Comparison of ENCODE assay signal across 9 mouse cellular contexts in the genomic region with DNA sequence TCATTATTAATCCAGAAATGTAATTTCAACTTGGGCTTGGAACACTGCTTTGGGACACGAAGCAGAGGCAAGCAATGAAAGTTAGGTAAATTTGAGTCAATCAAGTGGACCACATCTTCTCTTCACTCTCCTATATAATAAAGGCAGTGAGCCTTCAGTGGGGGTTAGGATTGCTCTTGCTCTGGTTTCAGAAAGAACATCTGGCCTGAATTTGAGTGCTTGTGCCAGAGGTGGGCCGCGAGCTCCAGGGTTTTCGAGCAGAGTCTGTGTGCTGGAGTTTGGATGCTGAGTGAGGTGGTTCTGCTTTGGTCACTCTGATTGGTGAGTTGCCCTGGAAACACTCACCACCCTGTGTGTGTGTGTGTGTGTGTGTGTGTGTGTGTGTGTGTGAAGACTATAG.
DNase-seq lines count a peak whose midpoint lies in the region; ATAC-seq and TF ChIP-seq lines count a peak whose summit lies in the region.
"Had no signal": no experiment of that assay in that cellular context is flagged by ENCODE, and none has a peak within 500 bp of the region (broad histone marks: within the 10 kb centered on the region; RNA-seq: fewer than 3 reads in every experiment).

No protein-coding gene starts in this region.

- no peak overlapping the region for H3K4me3 ChIP-seq in intestine, embryonic 14.5 days (ENCODE audit: low read depth, low read length)
- no peak overlapping the region for H3K4me3 ChIP-seq in intestine, postnatal 0 days (ENCODE audit: low read depth, low read length)
- H3K4me3 ChIP-seq in embryonic facial prominence, embryonic 10.5 days, result no peak overlapping the region
- H3K4me3 ChIP-seq in embryonic facial prominence, embryonic 15.5 days (replicated peaks), result no peak overlapping the region
- H3K4me3 ChIP-seq in liver, embryonic 13.5 days (replicated peaks), result no peak overlapping the region
- H3K4me3 ChIP-seq in thymus, adult 2 months (ENCODE audit: control insufficient read depth, insufficient read depth, low read length), result no peak overlapping the region
- H3K4me3 ChIP-seq: forebrain, embryonic 13.5 days had no signal

- WGBS in intestine, embryonic 14.5 days, result 49% methylated on average over 4 of the region's 4 CpGs
- WGBS in intestine, postnatal 0 days, result 73% methylated on average over 4 of the region's 4 CpGs
- WGBS in embryonic facial prominence, embryonic 10.5 days, result 43% methylated on average over 4 of the region's 4 CpGs
- 40% methylated on average over 4 of the region's 4 CpGs for WGBS in embryonic facial prominence, embryonic 15.5 days
- WGBS in liver, embryonic 13.5 days (ENCODE audit: insufficient replicate concordance), result 83% methylated on average over 4 of the region's 4 CpGs
- WGBS in thymus, adult 2 months, result 90% methylated on average over 4 of the region's 4 CpGs

- no peak overlapping the region for H3K4me2 ChIP-seq in intestine, embryonic 14.5 days (ENCODE audit: low read length)
- H3K4me2 ChIP-seq in intestine, postnatal 0 days (replicated peaks; ENCODE audit: low read depth), result no peak overlapping the region
- H3K4me2 ChIP-seq in embryonic facial prominence, embryonic 15.5 days (replicated peaks), result no peak overlapping the region
- H3K4me2 ChIP-seq in liver, embryonic 13.5 days, result no peak overlapping the region
- H3K4me2 ChIP-seq: forebrain, embryonic 13.5 days had no signal

- no peak for TF ChIP-seq CTCF in intestine, postnatal 0 days (IDR thresholded peaks at IDR 0.05; ENCODE audit: low read depth)
- TF ChIP-seq CTCF in thymus, adult 2 months (IDR thresholded peaks at IDR 0.05; ENCODE audit: borderline replicate concordance, control insufficient read depth, extremely low read depth, insufficient read depth, low read length, poor library complexity), result no peak

- TF ChIP-seq POLR2A in thymus, adult 2 months (IDR thresholded peaks at IDR 0.05; ENCODE audit: control insufficient read depth, extremely low read depth, insufficient read depth, low read length, poor library complexity), result no peak

- no peaks in the 10 kb centered on the region for H3K9me3 ChIP-seq in intestine, embryonic 14.5 days (ENCODE audit: control insufficient read depth, low read length)
- no peaks in the 10 kb centered on the region for H3K9me3 ChIP-seq in intestine, postnatal 0 days (ENCODE audit: control insufficient read depth)
- H3K9me3 ChIP-seq in embryonic facial prominence, embryonic 10.5 days, result no peaks in the 10 kb centered on the region
- H3K9me3 ChIP-seq in embryonic facial prominence, embryonic 15.5 days (replicated peaks), result no peaks in the 10 kb centered on the region
- H3K9me3 ChIP-seq in liver, embryonic 13.5 days (replicated peaks), result no peaks in the 10 kb centered on the region
- H3K9me3 ChIP-seq: forebrain, embryonic 13.5 days had no signal

- H3K27me3 ChIP-seq in intestine, embryonic 14.5 days (replicated peaks; ENCODE audit: control insufficient read depth, insufficient read depth, low read length), result no peaks in the 10 kb centered on the region
- H3K27me3 ChIP-seq in intestine, postnatal 0 days (replicated peaks; ENCODE audit: control insufficient read depth, insufficient read depth, low read length), result no peaks in the 10 kb centered on the region
- no peaks in the 10 kb centered on the region for H3K27me3 ChIP-seq in embryonic facial prominence, embryonic 10.5 days (replicated peaks; ENCODE audit: low read depth, poor library complexity, severe bottlenecking)
- H3K27me3 ChIP-seq in embryonic facial prominence, embryonic 15.5 days, result no peaks in the 10 kb centered on the region
- H3K27me3 ChIP-seq in liver, embryonic 13.5 days, result no peaks in the 10 kb centered on the region
- H3K27me3 ChIP-seq in thymus, adult 2 months (ENCODE audit: control insufficient read depth, insufficient read depth, low read length), result no peaks in the 10 kb centered on the region
- H3K27me3 ChIP-seq: forebrain, embryonic 13.5 days had no signal

- peak overlapping the region; percentile 77 for H3K27ac ChIP-seq in intestine, embryonic 14.5 days (ENCODE audit: low read depth)
- H3K27ac ChIP-seq in intestine, postnatal 0 days (ENCODE audit: low read depth, low read length), result no peak overlapping the region
- peak overlapping the region; percentile 78 for H3K27ac ChIP-seq in embryonic facial prominence, embryonic 10.5 days (replicated peaks)
- peak overlapping the region; percentile 86 for H3K27ac ChIP-seq in embryonic facial prominence, embryonic 15.5 days (replicated peaks)
- H3K27ac ChIP-seq in liver, embryonic 13.5 days, result peak overlapping the region; percentile 15; the same call in 1 of the 2 replicates
- H3K27ac ChIP-seq in thymus, adult 2 months (ENCODE audit: control insufficient read depth, insufficient read depth, low read length), result no peak overlapping the region
- H3K27ac ChIP-seq: forebrain, embryonic 13.5 days had no signal

- peaks cover 31% of the 10 kb centered on the region for H3K36me3 ChIP-seq in intestine, embryonic 14.5 days (ENCODE audit: control insufficient read depth, insufficient read depth, low read length)
- peaks cover 15% of the 10 kb centered on the region; the same call in 1 of the 2 replicates for H3K36me3 ChIP-seq in intestine, postnatal 0 days (ENCODE audit: control insufficient read depth, insufficient read depth)
- H3K36me3 ChIP-seq in embryonic facial prominence, embryonic 10.5 days (replicated peaks), result peaks cover 68% of the 10 kb centered on the region
- H3K36me3 ChIP-seq in embryonic facial prominence, embryonic 15.5 days, result 0 out of 2 replicates have a peak, but pooled peaks cover 7% of the 10 kb centered on the region
- H3K36me3 ChIP-seq in liver, embryonic 13.5 days, result peaks cover 16% of the 10 kb centered on the region
- 0 out of 2 replicates have a peak, but pooled peaks cover 3% of the 10 kb centered on the region for H3K36me3 ChIP-seq in thymus, adult 2 months (ENCODE audit: control insufficient read depth, insufficient read depth, low read length)

- peaks cover 35% of the 10 kb centered on the region for H3K4me1 ChIP-seq in intestine, embryonic 14.5 days (replicated peaks; ENCODE audit: control insufficient read depth, insufficient read depth, low read length)
- no peaks in the 10 kb centered on the region for H3K4me1 ChIP-seq in intestine, postnatal 0 days (replicated peaks; ENCODE audit: control insufficient read depth, insufficient read depth, low read length)
- peaks cover 75% of the 10 kb centered on the region for H3K4me1 ChIP-seq in embryonic facial prominence, embryonic 10.5 days
- H3K4me1 ChIP-seq in embryonic facial prominence, embryonic 15.5 days, result peaks cover 63% of the 10 kb centered on the region
- H3K4me1 ChIP-seq in liver, embryonic 13.5 days (replicated peaks), result peaks cover 61% of the 10 kb centered on the region
- H3K4me1 ChIP-seq in thymus, adult 2 months (replicated peaks; ENCODE audit: control insufficient read depth, insufficient read depth, low read length), result peaks cover 8% of the 10 kb centered on the region

- ATAC-seq in intestine, embryonic 14.5 days (replicated peaks; ENCODE audit: low FRiP score, low TSS enrichment, low read depth), result peak; percentile 70
- no peak for ATAC-seq in intestine, postnatal 0 days
- ATAC-seq in embryonic facial prominence, embryonic 15.5 days (ENCODE audit: insufficient number of reproducible peaks, low FRiP score, low TSS enrichment, low read depth), result peak; percentile 48; the same call in 1 of the 2 replicates
- ATAC-seq in liver, embryonic 13.5 days (ENCODE audit: low read depth), result no peak
- ATAC-seq: forebrain, embryonic 13.5 days had no signal

- DNase-seq in intestine, embryonic 14.5 days (ENCODE audit: low spot score), result no peak
- peak; percentile 62 for DNase-seq in embryonic facial prominence, embryonic 10.5 days (ENCODE audit: low spot score)
- DNase-seq in liver, embryonic 13.5 days, result no peak
- DNase-seq in thymus, adult 2 months, result no peak
- no peak for DNase-seq in layer of hippocampus, adult 9-11 months
- no peak for DNase-seq in spleen, postnatal 4 days (ENCODE audit: low spot score in 2 of 2)

- no peak overlapping the region for H3K9ac ChIP-seq in intestine, embryonic 14.5 days (ENCODE audit: low read length)
- H3K9ac ChIP-seq in intestine, postnatal 0 days (ENCODE audit: low read depth, low read length), result no peak overlapping the region
- no peak overlapping the region for H3K9ac ChIP-seq in embryonic facial prominence, embryonic 15.5 days
- H3K9ac ChIP-seq in liver, embryonic 13.5 days, result no peak overlapping the region
- H3K9ac ChIP-seq: forebrain, embryonic 13.5 days had no signal

Comparison
In these comparisons a context has a peak if more than half of its experiments do, and no peak if none do; other contexts are left out.
1. ATAC-seq: peak in intestine, embryonic 14.5 days (single experiment) and embryonic facial prominence, embryonic 15.5 days (single experiment); none in intestine, postnatal 0 days (single experiment) and liver, embryonic 13.5 days (single experiment).
2. H3K27ac ChIP-seq: peak in intestine, embryonic 14.5 days (single experiment), embryonic facial prominence, embryonic 10.5 days (single experiment), embryonic facial prominence, embryonic 15.5 days (single experiment) and liver, embryonic 13.5 days (single experiment); none in intestine, postnatal 0 days (single experiment) and thymus, adult 2 months (single experiment).